Mouse (Mus musculus) cortical plate, adult 2 months (tissue): ENCODE data around the gene Notum.

Experiments
- CTCF ChIP-seq: fragments of 200-500 bp; IDR thresholded peaks from 2 replicates; pipeline ENCODE4 v1.5.1; 2011; ENCODE audit warnings: mild to moderate bottlenecking, control low read depth, low read length; ENCODE audit not compliant: insufficient read depth; ENCODE audit errors: extremely low read depth
- POLR2A ChIP-seq: fragments of 200-500 bp; IDR thresholded peaks from 2 replicates; pipeline ENCODE4 v1.6.1; 2011; ENCODE audit warnings: mild to moderate bottlenecking, low read length, control low read depth; ENCODE audit not compliant: insufficient read depth; ENCODE audit errors: extremely low read depth

- TF ChIP-seq POLR2A, result no peak
- TF ChIP-seq CTCF, result no peak
Measured at GRCm38 (mm10) chr11:120695641-120696040, 34.7 kb upstream of the Notum start.
